Mouse (Mus musculus) embryo, embryonic 11.5 days (tissue): ENCODE results near the gene Ush1g.

Source experiments
- DNase-seq: peaks from one replicate; pipeline ENCODE4 v3.0.0-alpha.2; 2012; ENCODE audit warnings: low read depth, low spot score

Gene Ush1g

DNA sequence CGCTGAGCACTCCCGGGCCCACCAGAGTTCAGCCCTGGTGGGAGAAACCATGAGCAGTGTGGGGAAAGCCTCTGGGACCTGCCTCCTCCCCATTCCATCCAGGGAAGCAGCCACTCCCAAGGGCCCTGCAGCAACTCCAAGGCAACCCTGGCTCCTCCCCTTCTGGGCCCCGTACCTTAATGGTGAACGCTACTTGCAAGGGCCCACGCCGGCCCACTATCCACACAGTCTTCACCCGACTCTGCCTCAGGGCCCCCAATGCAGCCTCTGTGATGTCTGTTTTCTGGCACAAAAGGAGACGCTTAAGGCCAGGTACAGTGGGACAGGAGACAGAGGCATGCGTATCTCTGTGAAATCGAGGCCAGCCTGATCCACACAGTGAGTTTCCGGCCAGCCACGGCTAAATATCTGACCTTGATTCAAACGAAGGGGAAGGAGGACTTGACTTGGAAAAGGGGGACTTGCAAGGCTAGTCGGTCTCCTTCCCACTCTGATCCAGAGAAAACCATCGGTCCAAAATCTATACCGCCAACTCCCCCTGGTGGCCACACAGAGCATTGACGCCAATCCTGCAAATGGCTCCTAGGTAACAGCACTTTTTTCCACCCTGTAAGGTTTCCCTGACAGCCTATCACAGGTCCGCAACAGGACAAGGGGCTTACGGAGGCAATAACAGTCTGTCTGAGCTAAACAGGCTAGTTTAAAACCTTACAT is 51.5 kb downstream of the Ush1g start:
- peak; percentile 67 for DNase-seq

DNA sequence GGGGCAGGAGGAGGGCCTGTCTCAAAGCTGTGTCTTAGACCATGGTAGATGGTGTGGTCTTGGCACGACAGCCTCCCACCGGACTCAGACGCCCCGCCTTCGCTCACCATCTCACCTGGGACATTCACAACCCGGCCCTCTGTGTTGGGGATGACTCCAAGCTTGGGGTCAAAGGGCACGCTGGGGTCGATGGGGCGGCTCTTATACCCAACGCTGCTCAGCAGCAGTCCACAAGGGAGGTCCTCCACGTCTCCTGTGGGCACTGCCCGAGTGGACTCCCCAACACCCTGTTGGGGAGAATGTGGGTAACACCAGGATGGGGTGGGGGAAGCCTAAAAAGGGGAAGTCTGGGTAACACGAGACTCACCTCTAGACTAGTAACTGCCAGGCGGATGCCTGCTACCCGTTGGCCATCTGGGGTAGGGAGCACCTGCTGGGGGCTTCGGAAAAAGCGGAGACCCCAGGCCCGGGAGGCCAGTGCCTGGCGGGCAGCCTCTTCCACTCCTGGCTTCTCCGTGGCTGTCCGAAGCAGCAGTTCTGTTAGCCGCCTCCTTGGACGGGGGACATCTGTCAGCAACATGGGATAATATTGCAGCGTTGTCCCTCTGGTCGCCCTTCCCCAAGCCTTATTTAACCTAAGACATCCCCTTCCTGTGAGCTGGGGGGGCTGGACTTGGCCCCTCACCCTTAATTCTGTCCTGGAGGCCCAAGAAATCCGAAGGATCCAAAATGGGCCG is 52.3 kb downstream of the Ush1g start:
- DNase-seq: no peak

DNA sequence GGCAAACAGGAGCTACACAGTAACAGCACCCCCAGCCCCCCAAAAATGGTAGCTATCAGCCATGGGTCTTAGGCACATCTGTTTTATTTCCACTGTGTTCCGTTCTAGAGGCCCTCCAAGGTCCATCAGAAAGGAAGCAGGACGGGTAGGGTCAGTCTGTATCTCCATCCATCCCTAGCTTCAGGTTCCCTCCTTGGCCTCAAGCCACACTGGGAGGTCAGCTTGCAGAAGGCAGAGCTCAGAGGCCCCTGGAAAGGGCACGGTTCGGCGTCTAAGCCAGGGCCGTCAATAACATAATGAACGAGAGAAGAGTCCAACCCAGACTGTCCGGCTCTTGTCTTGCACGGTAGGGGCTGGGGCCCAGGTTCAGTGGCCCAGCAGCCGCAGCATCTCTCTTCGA is 53.9 kb downstream of the Ush1g start:
- DNase-seq: no peak

DNA sequence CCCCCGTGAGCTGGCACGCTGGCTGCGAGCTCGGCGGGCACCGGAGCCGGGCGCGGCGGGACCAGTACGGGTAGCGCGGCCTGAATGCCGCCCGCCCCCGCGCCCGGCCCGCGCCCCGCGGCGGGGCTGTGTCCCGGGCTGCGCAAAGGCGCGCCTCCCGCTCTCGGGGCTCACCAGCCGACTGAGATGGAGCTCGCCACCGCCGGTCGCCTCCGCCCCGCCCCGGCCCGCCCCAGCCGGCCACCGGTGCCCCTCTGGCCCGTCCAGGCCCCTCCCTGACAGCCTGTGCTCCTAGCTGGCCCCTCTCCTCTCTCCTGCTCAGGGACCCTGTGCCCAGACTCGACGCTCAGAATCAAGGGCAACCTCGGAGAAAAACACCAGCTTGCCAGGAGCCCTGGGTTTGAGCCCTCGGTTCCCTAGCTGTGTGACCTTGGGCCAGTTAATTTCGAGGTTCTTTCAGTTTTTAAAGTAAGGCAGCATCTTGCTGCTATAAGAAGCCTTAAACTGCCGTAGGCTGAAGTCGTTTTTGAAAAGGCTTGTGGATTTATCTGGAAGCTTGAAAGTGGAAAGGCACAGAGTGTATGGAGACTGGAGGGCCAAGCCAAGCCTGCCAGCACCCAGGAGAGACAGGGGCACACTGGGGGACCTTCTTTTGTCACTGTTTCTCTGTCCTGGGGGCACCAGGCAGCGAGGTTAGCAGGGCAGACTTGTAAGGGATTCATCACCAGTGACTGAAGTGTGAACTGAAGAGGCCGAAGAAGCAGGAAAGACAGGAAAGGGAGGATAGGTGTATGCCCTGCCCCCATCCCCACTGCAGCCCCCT is 54.6 kb downstream of the Ush1g start, which contains the start of gene Grin2c:
Gene Grin2c, minus strand, starts transcription at position 183 of the 823 bp plus-strand sequence.
- no peak for DNase-seq

DNA sequence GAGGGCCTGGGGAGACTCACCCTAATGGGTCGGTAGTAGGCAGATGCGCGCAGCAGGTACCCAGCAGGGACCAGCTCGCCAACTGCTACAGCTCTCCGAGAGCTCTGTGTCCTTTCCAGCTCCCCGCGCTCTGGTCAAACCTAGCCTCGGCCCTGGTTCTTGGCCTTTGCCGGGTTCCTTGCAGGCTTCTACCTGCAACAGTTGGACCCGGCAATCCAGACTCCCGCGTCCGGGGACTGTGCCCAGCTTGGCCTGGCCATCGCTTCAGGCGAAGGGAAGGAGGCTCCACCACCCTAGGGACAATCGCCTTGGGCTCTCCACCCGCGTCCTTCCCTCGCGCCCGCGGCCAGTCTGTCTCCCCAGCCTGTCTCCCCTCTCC is 55.5 kb downstream of the Ush1g start:
- DNase-seq: no peak

DNA sequence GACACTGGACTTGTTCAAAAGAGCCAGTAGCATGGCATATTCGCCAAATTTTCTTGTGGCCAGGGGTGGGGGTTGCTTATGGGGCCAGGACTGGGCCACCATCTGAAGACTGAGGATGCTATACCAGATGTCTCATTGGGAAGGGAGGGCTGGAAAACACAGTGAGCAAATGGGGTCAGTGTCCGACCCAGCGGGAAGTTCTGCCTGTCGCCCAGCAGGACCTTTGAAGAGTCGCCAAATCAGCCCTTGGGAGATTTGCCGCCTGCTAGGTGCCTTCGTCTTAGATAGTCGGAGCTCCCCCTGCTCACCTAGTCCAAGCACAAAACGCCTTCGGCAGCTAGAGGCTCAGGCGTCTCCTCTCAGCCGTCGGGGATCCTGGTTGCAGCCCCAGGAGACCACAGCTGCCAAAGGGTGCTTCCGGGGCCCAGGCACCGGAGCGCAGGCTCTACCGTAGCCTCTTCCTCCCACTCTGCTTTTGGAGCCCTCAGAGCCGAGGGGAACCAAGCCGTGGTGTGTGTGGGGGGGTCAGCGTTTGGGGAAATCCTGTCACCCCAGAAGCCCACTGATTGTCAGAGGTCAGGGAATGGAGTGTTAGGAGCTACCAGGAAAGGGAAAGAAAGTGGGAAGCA is 56.0 kb downstream of the Ush1g start:
- DNase-seq: no peak
